Mouse (Mus musculus): ENCODE data around the gene Fsip1.

Gene Fsip1

GRCm38 (mm10) chr2:118257094-118257493, 328 bp upstream of the Fsip1 start:
- intact Hi-C loops (cut with DNase I), result no loop called here

- intact Hi-C loops (cut with DNase I), result no loop called here
Measured at GRCm38 (mm10) chr2:118254516-118254915, 2.2 kb downstream of the Fsip1 start.

- intact Hi-C loops (cut with DNase I), result loop anchor here (10.0 kb wide), 1 partner anchor 794 kb away; no protein-coding TSS in a partner anchor
Measured at GRCm38 (mm10) chr2:118248966-118249365, 7.8 kb downstream of the Fsip1 start.

GRCm38 (mm10) chr2:118248016-118248415, 8.8 kb downstream of the Fsip1 start:
- intact Hi-C loops (cut with DNase I), result loop anchor here (10.0 kb wide), 1 partner anchor 793 kb away; no protein-coding TSS in a partner anchor

GRCm38 (mm10) chr2:118245914-118246313, 10.9 kb downstream of the Fsip1 start:
- intact Hi-C loops (cut with DNase I), result loop anchor here (2.0 to 10.0 kb wide), 2 partner anchors 45 to 791 kb away; no protein-coding TSS in a partner anchor

GRCm38 (mm10) chr2:118236196-118236595, 20.6 kb downstream of the Fsip1 start:
- intact Hi-C loops (cut with DNase I), result no loop called here

- intact Hi-C loops (cut with DNase I), result no loop called here
Measured at GRCm38 (mm10) chr2:118235614-118236013, 21.2 kb downstream of the Fsip1 start.

GRCm38 (mm10) chr2:118230544-118230943, 26.2 kb downstream of the Fsip1 start:
- intact Hi-C loops (cut with DNase I), result no loop called here

- intact Hi-C loops (cut with DNase I), result no loop called here
Measured at GRCm38 (mm10) chr2:118228486-118229079, 28.2 kb downstream of the Fsip1 start.

GRCm38 (mm10) chr2:118225316-118226041, 31.3 kb downstream of the Fsip1 start:
- intact Hi-C loops (cut with DNase I), result no loop called here

GRCm38 (mm10) chr2:118217993-118218595, 38.7 kb downstream of the Fsip1 start:
- intact Hi-C loops (cut with DNase I), result no loop called here

GRCm38 (mm10) chr2:118209712-118210111, 47.1 kb downstream of the Fsip1 start:
- intact Hi-C loops (cut with DNase I), result no loop called here

GRCm38 (mm10) chr2:118208651-118209050, 48.1 kb downstream of the Fsip1 start:
- intact Hi-C loops (cut with DNase I), result no loop called here

GRCm38 (mm10) chr2:118205991-118206585, 50.7 kb downstream of the Fsip1 start:
- intact Hi-C loops (cut with DNase I), result no loop called here

- intact Hi-C loops (cut with DNase I), result no loop called here
Measured at GRCm38 (mm10) chr2:118204646-118205045, 52.1 kb downstream of the Fsip1 start.

GRCm38 (mm10) chr2:118203739-118204461, 52.9 kb downstream of the Fsip1 start:
- intact Hi-C loops (cut with DNase I), result no loop called here

- intact Hi-C loops (cut with DNase I), result no loop called here
Measured at GRCm38 (mm10) chr2:118202934-118203333, 53.8 kb downstream of the Fsip1 start.

- intact Hi-C loops (cut with DNase I), result loop anchor here (2.0 kb wide), 1 partner anchor 43 kb away; no protein-coding TSS in a partner anchor
Measured at GRCm38 (mm10) chr2:118201983-118202382, 54.8 kb downstream of the Fsip1 start.

- intact Hi-C loops (cut with DNase I), result loop anchor here (2.0 kb wide), 1 partner anchor 45 kb away; no protein-coding TSS in a partner anchor
Measured at GRCm38 (mm10) chr2:118199867-118200266, 56.9 kb downstream of the Fsip1 start.

- intact Hi-C loops (cut with DNase I), result no loop called here
Measured at GRCm38 (mm10) chr2:118196966-118197365, 59.8 kb downstream of the Fsip1 start.

- intact Hi-C loops (cut with DNase I), result no loop called here
Measured at GRCm38 (mm10) chr2:118182136-118182535, 74.6 kb downstream of the Fsip1 start.
